Mouse (Mus musculus) liver, embryonic 11.5 days (tissue): ENCODE data around the gene Sfmbt2. TPM values are rescaled to one million over a fixed set of nuclear protein-coding genes. Genes with fewer than 3 reads are reported as not detected.

Experiments used
- ATAC-seq: fragments of 200-750 bp; cut with Nextera tagmentation; replicated peaks from 2 replicates; pipeline ENCODE4 v1.8.0; 2017; ENCODE audit warnings: moderate number of reproducible peaks, mild to moderate bottlenecking, moderate TSS enrichment, moderate library complexity; ENCODE audit not compliant: low FRiP score
- DNase-seq: peaks from one replicate; pipeline ENCODE4 v3.0.0-alpha.2; 2017; ENCODE audit warnings: low spot score
- H3K27ac ChIP-seq: fragments of 300-500 bp; sonication (generic); 2 replicates; pipeline ENCODE4 v1.5.1; 2014; ENCODE audit warnings: mild to moderate bottlenecking, low read depth, low read length, control low read depth
- H3K27me3 ChIP-seq: fragments of 300-500 bp; sonication (generic); replicated peaks from 2 replicates; pipeline ENCODE4 v1.6.1; 2014; ENCODE audit warnings: low read length, mixed read lengths; ENCODE audit not compliant: control insufficient read depth, insufficient read depth
- H3K36me3 ChIP-seq: fragments of 300-500 bp; sonication (generic); 2 replicates; pipeline ENCODE4 v1.6.1; 2014; ENCODE audit warnings: mild to moderate bottlenecking, low read length, moderate library complexity, mixed read lengths; ENCODE audit not compliant: control insufficient read depth, insufficient read depth
- H3K4me1 ChIP-seq: fragments of 300-500 bp; sonication (generic); replicated peaks from 2 replicates; pipeline ENCODE4 v1.6.1; 2014; ENCODE audit warnings: low read length, mixed read lengths; ENCODE audit not compliant: control insufficient read depth, insufficient read depth
- H3K4me2 ChIP-seq: fragments of 300-500 bp; sonication (generic); 2 replicates; pipeline ENCODE4 v1.6.1; 2014; ENCODE audit warnings: mild to moderate bottlenecking, control low read depth, moderate library complexity
- H3K4me3 ChIP-seq: fragments of 300-500 bp; sonication (generic); 2 replicates; pipeline ENCODE4 v1.5.1; 2014; ENCODE audit warnings: low read depth, low read length, control low read depth
- H3K9ac ChIP-seq: fragments of 300-500 bp; sonication (generic); 2 replicates; pipeline ENCODE4 v1.6.1; 2014; ENCODE audit warnings: low read depth, low read length, control low read depth
- H3K9me3 ChIP-seq: fragments of 300-500 bp; sonication (generic); 2 replicates; pipeline ENCODE4 v1.6.1; 2016; ENCODE audit warnings: low read length, inconsistent platforms, mixed read lengths; ENCODE audit not compliant: control insufficient read depth
- WGBS: fragments of 180-500 bp; shearing (Covaris S2); extraction: QIAGEN DNeasy Blood & Tissue Kit; methylation state at CpG from one replicate; pipeline ENCODE4 v1.1.7; 2014; 5-methylcytosine and 5-hydroxymethylcytosine counted together
- polyA plus RNA-seq: library from polyadenylated mRNA; unstranded; fragments of >200 nt; fragmentation: Nextera tagmentation; extraction: Ambion mirVana; gene quantifications from 2 replicates; pipeline ENCODE4 v1.2.1, GENCODE M21; 2014

The Sfmbt2 gene
- polyA plus RNA-seq, 1 experiment from 2014 or later: 1.9 TPM

GRCm38 (mm10) chr2:10374207-10375023 lies 4.1 kb downstream of the Sfmbt2 start:
- peak overlapping the region; percentile 26 for H3K9ac ChIP-seq
- peak; percentile 60 for DNase-seq
- ATAC-seq: peak; percentile 37; the same call in 1 of the 2 replicates
- peak overlapping the region; percentile 62 for H3K4me3 ChIP-seq
- H3K36me3 ChIP-seq: no peaks in the 10 kb centered on the region
- H3K4me1 ChIP-seq: no peaks in the 10 kb centered on the region; the same call in 1 of the 2 replicates
- H3K27me3 ChIP-seq: peaks cover 53% of the 10 kb centered on the region
- H3K4me2 ChIP-seq: peak overlapping the region; percentile 90
- no peak overlapping the region for H3K27ac ChIP-seq
- no peaks in the 10 kb centered on the region for H3K9me3 ChIP-seq
- under 1% methylated on average over 34 of the region's 34 CpGs for WGBS

GRCm38 (mm10) chr2:10375024-10375372 lies 4.7 kb downstream of the Sfmbt2 start:
- no peaks in the 10 kb centered on the region for H3K36me3 ChIP-seq
- peak overlapping the region; percentile 62 for H3K4me3 ChIP-seq
- H3K4me1 ChIP-seq: no peaks in the 10 kb centered on the region; the same call in 1 of the 2 replicates
- H3K9me3 ChIP-seq: no peaks in the 10 kb centered on the region
- ATAC-seq: no peak
- H3K27ac ChIP-seq: no peak overlapping the region
- no peak overlapping the region; the same call in 1 of the 2 replicates for H3K9ac ChIP-seq
- peak overlapping the region; percentile 90 for H3K4me2 ChIP-seq
- DNase-seq: no peak
- under 1% methylated on average over 22 of the region's 22 CpGs for WGBS
- H3K27me3 ChIP-seq: peaks cover 47% of the 10 kb centered on the region

GRCm38 (mm10) chr2:10389988-10390387 lies 19.7 kb downstream of the Sfmbt2 start:
- H3K4me2 ChIP-seq: no peak overlapping the region
- H3K36me3 ChIP-seq: no peaks in the 10 kb centered on the region
- ATAC-seq: no peak
- H3K4me3 ChIP-seq: no peak overlapping the region
- H3K9ac ChIP-seq: no peak overlapping the region
- no peaks in the 10 kb centered on the region for H3K27me3 ChIP-seq
- WGBS: 42% methylated on average over 4 of the region's 4 CpGs
- DNase-seq: no peak
- H3K4me1 ChIP-seq: no peaks in the 10 kb centered on the region
- H3K9me3 ChIP-seq: no peaks in the 10 kb centered on the region
- no peak overlapping the region for H3K27ac ChIP-seq

- Histone ChIP-seq H3K9me3 (no peaks in the 10 kb centered on the region), H3K4me2 (no peak overlapping the region), H3K36me3 (no peaks in the 10 kb centered on the region), H3K27me3 (no peaks in the 10 kb centered on the region), H3K9ac (no peak overlapping the region), H3K27ac (no peak overlapping the region), H3K4me3 (no peak overlapping the region), H3K4me1 (no peaks in the 10 kb centered on the region)
- DNase-seq (no peak), ATAC-seq (no peak)
- 55% methylated on average over 7 of the region's 7 CpGs for WGBS
Observed at GRCm38 (mm10) chr2:10390791-10391190, 20.5 kb downstream of the Sfmbt2 start.

GRCm38 (mm10) chr2:10395143-10395542 lies 24.8 kb downstream of the Sfmbt2 start:
- Histone ChIP-seq H3K4me3 (no peak overlapping the region), H3K4me1 (no peaks in the 10 kb centered on the region), H3K27me3 (no peaks in the 10 kb centered on the region), H3K9ac (no peak overlapping the region), H3K9me3 (no peaks in the 10 kb centered on the region), H3K36me3 (no peaks in the 10 kb centered on the region), H3K27ac (no peak overlapping the region), H3K4me2 (no peak overlapping the region)
- 90% methylated on average over 11 of the region's 11 CpGs for WGBS
- DNase-seq: no peak
- no peak for ATAC-seq

GRCm38 (mm10) chr2:10397790-10398189 lies 27.5 kb downstream of the Sfmbt2 start:
- Histone ChIP-seq H3K9me3 (no peaks in the 10 kb centered on the region), H3K4me2 (no peak overlapping the region), H3K27me3 (no peaks in the 10 kb centered on the region), H3K27ac (no peak overlapping the region), H3K36me3 (no peaks in the 10 kb centered on the region), H3K4me3 (no peak overlapping the region), H3K4me1 (no peaks in the 10 kb centered on the region), H3K9ac (no peak overlapping the region)
- ATAC-seq (no peak), DNase-seq (no peak)
- 58% methylated on average over 9 of the region's 9 CpGs for WGBS

GRCm38 (mm10) chr2:10406151-10406550 lies 35.8 kb downstream of the Sfmbt2 start:
- Histone ChIP-seq H3K4me3 (no peak overlapping the region), H3K27me3 (no peaks in the 10 kb centered on the region), H3K9ac (no peak overlapping the region), H3K36me3 (no peaks in the 10 kb centered on the region), H3K4me2 (no peak overlapping the region), H3K27ac (no peak overlapping the region), H3K4me1 (no peaks in the 10 kb centered on the region), H3K9me3 (no peaks in the 10 kb centered on the region)
- DNase-seq: no peak
- WGBS: 82% methylated on average over 2 of the region's 2 CpGs
- ATAC-seq: no peak

GRCm38 (mm10) chr2:10409422-10409821 lies 39.1 kb downstream of the Sfmbt2 start:
- Histone ChIP-seq H3K27me3 (no peaks in the 10 kb centered on the region), H3K9ac (no peak overlapping the region), H3K4me3 (no peak overlapping the region), H3K4me1 (no peaks in the 10 kb centered on the region), H3K4me2 (no peak overlapping the region), H3K9me3 (no peaks in the 10 kb centered on the region), H3K27ac (no peak overlapping the region), H3K36me3 (no peaks in the 10 kb centered on the region)
- ATAC-seq: no peak
- DNase-seq: no peak
- WGBS: 90% methylated on average over 13 of the region's 13 CpGs

GRCm38 (mm10) chr2:10410069-10410468 lies 39.8 kb downstream of the Sfmbt2 start:
- Histone ChIP-seq H3K9ac (no peak overlapping the region), H3K9me3 (no peaks in the 10 kb centered on the region), H3K4me3 (no peak overlapping the region), H3K27ac (no peak overlapping the region), H3K36me3 (no peaks in the 10 kb centered on the region), H3K4me1 (no peaks in the 10 kb centered on the region), H3K4me2 (no peak overlapping the region), H3K27me3 (no peaks in the 10 kb centered on the region)
- DNase-seq (no peak), ATAC-seq (no peak)
- WGBS: 91% methylated on average over 5 of the region's 5 CpGs
